Mouse (Mus musculus): ENCODE results near the gene Nectin1. TPM values are rescaled to one million over a fixed set of nuclear protein-coding genes. Genes with fewer than 3 reads are reported as not detected.

Gene Nectin1
- polyA plus RNA-seq, 1 experiment from 2014 or later = 1.5 TPM

DNA sequence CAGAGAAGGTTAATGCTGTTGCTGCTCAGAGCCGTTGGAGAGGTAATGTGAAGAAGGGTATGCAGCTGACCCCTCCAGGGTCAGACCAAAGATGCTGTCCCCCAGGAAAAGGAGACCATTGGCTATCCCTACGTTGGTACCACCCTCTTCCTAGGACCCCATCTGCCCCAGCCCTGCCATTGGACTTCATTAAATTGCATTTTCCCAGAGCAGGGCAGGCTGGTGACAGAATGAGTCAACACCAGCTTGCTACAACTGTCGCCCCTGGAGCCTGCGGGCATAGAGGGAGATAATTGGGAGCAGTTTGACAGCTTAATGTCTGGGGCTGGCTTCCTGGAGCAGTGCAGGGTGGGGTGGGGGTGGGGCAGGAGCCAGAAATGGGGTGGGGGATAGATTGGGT lies 25.0 kb downstream of the Nectin1 start:
- Histone ChIP-seq H3K27ac (replicated peaks) (no peak overlapping the region), H3K4me2 (no peak overlapping the region), H3K9me3 (no peaks in the 10 kb centered on the region), H3K4me3 (no peak overlapping the region), H3K36me3 (no peaks in the 10 kb centered on the region), H3K27me3 (replicated peaks) (no peaks in the 10 kb centered on the region; the same call in 1 of the 2 replicates), H3K4me1 (peaks cover 18% of the 10 kb centered on the region), H3K9ac (no peak overlapping the region)
- ATAC-seq (ENCODE audit: extremely low read depth, insufficient number of reproducible peaks, low FRiP score, low TSS enrichment) = no peak
- WGBS = 26% methylated on average over 4 of the region's 4 CpGs

DNA sequence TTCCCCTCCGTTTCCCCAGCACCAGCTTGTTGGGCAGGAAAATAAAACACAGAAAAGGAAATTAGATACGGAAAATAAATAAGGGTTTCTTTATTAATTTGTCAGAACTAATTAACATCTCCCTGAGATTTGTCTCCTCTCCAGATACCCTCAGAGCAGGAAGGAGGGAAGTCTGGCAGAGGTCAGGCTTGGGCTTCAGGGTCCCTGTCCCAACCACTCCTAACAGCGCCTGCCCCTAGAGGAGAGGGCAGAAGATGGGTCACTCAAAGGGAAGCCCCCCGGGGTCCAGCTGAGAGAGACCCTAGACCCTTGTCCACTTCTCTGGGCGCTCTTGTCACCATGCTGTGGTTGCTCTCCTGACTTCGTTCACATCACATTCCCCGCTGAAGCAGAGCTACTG lies 25.4 kb downstream of the Nectin1 start:
- no peaks in the 10 kb centered on the region for H3K9me3 ChIP-seq
- no peaks in the 10 kb centered on the region for H3K36me3 ChIP-seq
- H3K9ac ChIP-seq = no peak overlapping the region
- no peak overlapping the region for H3K4me2 ChIP-seq
- H3K27me3 ChIP-seq (replicated peaks) = no peaks in the 10 kb centered on the region; the same call in 1 of the 2 replicates
- H3K4me1 ChIP-seq = peaks cover 18% of the 10 kb centered on the region
- WGBS = 57% methylated on average over 7 of the region's 7 CpGs
- H3K27ac ChIP-seq (replicated peaks) = no peak overlapping the region
- no peak overlapping the region for H3K4me3 ChIP-seq
- no peak for ATAC-seq (ENCODE audit: extremely low read depth, insufficient number of reproducible peaks, low FRiP score, low TSS enrichment)

DNA sequence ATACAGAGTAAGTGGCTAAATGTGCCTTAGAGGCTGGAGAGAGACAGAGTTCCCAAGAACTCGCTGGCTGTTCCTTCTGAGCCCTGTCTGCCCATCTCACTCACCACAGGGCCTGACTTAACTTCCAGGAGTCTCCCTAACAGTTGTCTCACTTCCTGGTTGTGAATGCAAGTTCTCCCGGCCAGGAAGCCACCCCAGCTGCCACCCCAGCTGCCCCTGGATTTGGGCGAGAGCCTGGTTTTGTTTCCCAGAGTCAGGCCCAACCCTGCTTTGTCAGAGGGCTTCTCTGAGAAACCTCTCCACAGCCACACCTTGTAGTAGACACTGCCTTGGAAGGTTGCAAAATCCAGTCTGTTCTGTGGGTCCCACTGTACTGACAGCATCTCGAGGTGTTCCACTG lies 26.2 kb downstream of the Nectin1 start:
- 73% methylated on average over 4 of the region's 4 CpGs for WGBS

DNA sequence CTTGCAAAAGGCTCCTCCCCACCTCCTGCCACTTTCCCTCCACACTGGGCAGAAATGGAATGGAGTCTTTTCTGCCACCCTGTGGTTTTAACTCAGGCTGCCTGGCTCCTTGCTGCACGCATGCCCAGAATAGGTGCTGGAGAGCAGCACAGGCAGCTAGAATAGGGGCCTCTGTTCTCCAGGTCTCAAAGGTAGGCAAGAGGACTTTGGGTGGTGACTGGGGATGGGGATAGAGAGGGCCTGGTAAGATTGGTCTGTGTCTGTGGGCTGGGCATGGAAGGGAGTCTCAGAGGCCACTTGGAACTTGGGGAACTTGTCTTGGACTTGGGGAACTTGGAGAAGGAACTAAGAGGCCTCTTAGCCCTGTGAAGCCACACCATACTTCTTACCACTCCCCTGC lies 27.3 kb downstream of the Nectin1 start:
- Histone ChIP-seq H3K4me3 (no peak overlapping the region), H3K27me3 (replicated peaks) (no peaks in the 10 kb centered on the region; the same call in 1 of the 2 replicates), H3K36me3 (no peaks in the 10 kb centered on the region), H3K9ac (no peak overlapping the region), H3K9me3 (no peaks in the 10 kb centered on the region), H3K4me1 (peaks cover 9% of the 10 kb centered on the region), H3K27ac (replicated peaks) (no peak overlapping the region), H3K4me2 (no peak overlapping the region)
- 57% methylated on average over 1 of the region's 1 CpGs for WGBS
- no peak for ATAC-seq (ENCODE audit: extremely low read depth, insufficient number of reproducible peaks, low FRiP score, low TSS enrichment)

More for the DNA sequence above, 26.2 kb downstream of the Nectin1 start:
- Histone ChIP-seq H3K9ac (no peak overlapping the region), H3K27me3 (replicated peaks) (no peaks in the 10 kb centered on the region; the same call in 1 of the 2 replicates), H3K9me3 (no peaks in the 10 kb centered on the region), H3K4me2 (no peak overlapping the region), H3K4me1 (peaks cover 18% of the 10 kb centered on the region), H3K36me3 (no peaks in the 10 kb centered on the region), H3K27ac (replicated peaks) (no peak overlapping the region), H3K4me3 (no peak overlapping the region)
- ATAC-seq (ENCODE audit: extremely low read depth, insufficient number of reproducible peaks, low FRiP score, low TSS enrichment) = no peak

GRCm38 (mm10) chr9:43772460-43772859 lies 28.7 kb downstream of the Nectin1 start:
- H3K27ac ChIP-seq (replicated peaks) = no peak overlapping the region
- no peak for ATAC-seq (ENCODE audit: extremely low read depth, insufficient number of reproducible peaks, low FRiP score, low TSS enrichment)
- H3K4me3 ChIP-seq = no peak overlapping the region
- no peaks in the 10 kb centered on the region for H3K9me3 ChIP-seq
- 72% methylated on average over 6 of the region's 6 CpGs for WGBS
- H3K27me3 ChIP-seq (replicated peaks) = no peaks in the 10 kb centered on the region; the same call in 1 of the 2 replicates
- peaks cover 14% of the 10 kb centered on the region for H3K4me1 ChIP-seq
- H3K36me3 ChIP-seq = no peaks in the 10 kb centered on the region
- no peak overlapping the region for H3K4me2 ChIP-seq
- H3K9ac ChIP-seq = no peak overlapping the region

- no peaks in the 10 kb centered on the region for H3K36me3 ChIP-seq
- H3K4me3 ChIP-seq = no peak overlapping the region
- peaks cover 21% of the 10 kb centered on the region for H3K4me1 ChIP-seq
- no peak overlapping the region for H3K27ac ChIP-seq (replicated peaks)
- no peaks in the 10 kb centered on the region; the same call in 1 of the 2 replicates for H3K27me3 ChIP-seq (replicated peaks)
- H3K4me2 ChIP-seq = no peak overlapping the region
- no peaks in the 10 kb centered on the region for H3K9me3 ChIP-seq
- no peak overlapping the region for H3K9ac ChIP-seq
- WGBS = 76% methylated on average over 2 of the region's 2 CpGs
- ATAC-seq (ENCODE audit: extremely low read depth, insufficient number of reproducible peaks, low FRiP score, low TSS enrichment) = no peak; the same call in 1 of the 2 replicates
Observed at GRCm38 (mm10) chr9:43773521-43773920, 29.7 kb downstream of the Nectin1 start.

DNA sequence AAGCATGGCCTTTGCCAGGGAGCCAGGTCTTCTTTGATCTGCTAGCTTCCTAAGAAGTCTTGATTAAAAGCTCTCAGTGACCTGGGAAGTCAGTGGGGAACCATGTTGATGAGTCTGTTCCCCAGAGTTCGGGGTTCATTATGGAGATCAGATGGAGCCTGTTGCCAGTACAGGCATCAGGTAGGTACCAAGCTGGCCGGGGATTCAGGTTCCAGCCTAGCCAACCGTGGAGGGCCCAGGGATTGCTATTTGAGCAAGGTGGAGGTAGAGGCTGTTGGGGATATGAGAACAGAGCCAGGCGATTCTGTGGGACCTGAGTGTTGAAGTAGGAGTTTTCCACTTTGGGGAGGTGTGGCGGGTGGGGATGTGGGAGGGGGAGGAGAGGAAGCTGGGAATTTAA lies 30.6 kb downstream of the Nectin1 start:
- H3K4me1 ChIP-seq = peaks cover 23% of the 10 kb centered on the region
- no peaks in the 10 kb centered on the region for H3K9me3 ChIP-seq
- no peak overlapping the region for H3K4me2 ChIP-seq
- 66% methylated on average over 5 of the region's 5 CpGs for WGBS
- no peak overlapping the region for H3K9ac ChIP-seq
- no peak overlapping the region for H3K4me3 ChIP-seq
- H3K36me3 ChIP-seq = no peaks in the 10 kb centered on the region
- H3K27me3 ChIP-seq (replicated peaks) = no peaks in the 10 kb centered on the region; the same call in 1 of the 2 replicates
- ATAC-seq (ENCODE audit: extremely low read depth, insufficient number of reproducible peaks, low FRiP score, low TSS enrichment) = no peak
- no peak overlapping the region for H3K27ac ChIP-seq (replicated peaks)

- H3K36me3 ChIP-seq = no peaks in the 10 kb centered on the region
- H3K4me2 ChIP-seq = no peak overlapping the region
- H3K9me3 ChIP-seq = no peaks in the 10 kb centered on the region
- no peak overlapping the region for H3K4me3 ChIP-seq
- no peak overlapping the region for H3K27ac ChIP-seq (replicated peaks)
- H3K9ac ChIP-seq = no peak overlapping the region
- no peak for ATAC-seq (ENCODE audit: extremely low read depth, insufficient number of reproducible peaks, low FRiP score, low TSS enrichment)
- peaks cover 4% of the 10 kb centered on the region; the same call in 1 of the 2 replicates for H3K27me3 ChIP-seq (replicated peaks)
- WGBS = 64% methylated on average over 3 of the region's 3 CpGs
- peaks cover 23% of the 10 kb centered on the region for H3K4me1 ChIP-seq
Observed at GRCm38 (mm10) chr9:43776231-43776630, 32.4 kb downstream of the Nectin1 start.

- no peak overlapping the region for H3K4me3 ChIP-seq
- peaks cover 7% of the 10 kb centered on the region; the same call in 1 of the 2 replicates for H3K27me3 ChIP-seq (replicated peaks)
- WGBS = 69% methylated on average over 16 of the region's 16 CpGs
- ATAC-seq (ENCODE audit: extremely low read depth, insufficient number of reproducible peaks, low FRiP score, low TSS enrichment) = no peak; the same call in 1 of the 2 replicates
- no peak overlapping the region for H3K4me2 ChIP-seq
- H3K9ac ChIP-seq = no peak overlapping the region
- no peaks in the 10 kb centered on the region for H3K9me3 ChIP-seq
- peaks cover 26% of the 10 kb centered on the region for H3K4me1 ChIP-seq
- no peaks in the 10 kb centered on the region for H3K36me3 ChIP-seq
- no peak overlapping the region for H3K27ac ChIP-seq (replicated peaks)
Observed at GRCm38 (mm10) chr9:43777362-43778360, 33.9 kb downstream of the Nectin1 start.

DNA sequence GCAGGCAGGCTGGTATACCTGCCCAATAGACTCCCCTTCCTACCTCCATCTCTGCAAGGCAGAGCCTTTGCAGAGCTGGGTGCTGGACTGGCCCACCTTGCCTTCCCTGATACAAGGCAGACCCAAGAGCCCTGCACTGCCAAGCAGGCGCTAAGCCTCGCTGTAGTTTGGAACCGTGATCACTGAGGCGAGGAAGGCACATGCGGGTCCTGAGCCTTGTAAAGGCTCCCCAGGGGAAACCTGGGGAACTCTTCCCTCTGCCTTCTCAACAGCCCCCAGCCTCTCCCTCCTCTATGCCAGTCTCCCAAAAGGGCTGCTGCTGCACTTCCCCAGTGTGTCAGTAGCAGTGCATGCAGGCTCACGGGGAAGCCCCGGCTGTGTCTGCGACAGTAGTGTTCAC lies 37.1 kb downstream of the Nectin1 start:
- H3K36me3 ChIP-seq = no peaks in the 10 kb centered on the region
- peaks cover 35% of the 10 kb centered on the region for H3K4me1 ChIP-seq
- no peak for ATAC-seq (ENCODE audit: extremely low read depth, insufficient number of reproducible peaks, low FRiP score, low TSS enrichment)
- peaks cover 7% of the 10 kb centered on the region; the same call in 1 of the 2 replicates for H3K27me3 ChIP-seq (replicated peaks)
- no peak overlapping the region for H3K4me2 ChIP-seq
- H3K27ac ChIP-seq (replicated peaks) = no peak overlapping the region
- no peak overlapping the region for H3K4me3 ChIP-seq
- H3K9me3 ChIP-seq = no peaks in the 10 kb centered on the region
- WGBS = 43% methylated on average over 8 of the region's 8 CpGs
- H3K9ac ChIP-seq = no peak overlapping the region

DNA sequence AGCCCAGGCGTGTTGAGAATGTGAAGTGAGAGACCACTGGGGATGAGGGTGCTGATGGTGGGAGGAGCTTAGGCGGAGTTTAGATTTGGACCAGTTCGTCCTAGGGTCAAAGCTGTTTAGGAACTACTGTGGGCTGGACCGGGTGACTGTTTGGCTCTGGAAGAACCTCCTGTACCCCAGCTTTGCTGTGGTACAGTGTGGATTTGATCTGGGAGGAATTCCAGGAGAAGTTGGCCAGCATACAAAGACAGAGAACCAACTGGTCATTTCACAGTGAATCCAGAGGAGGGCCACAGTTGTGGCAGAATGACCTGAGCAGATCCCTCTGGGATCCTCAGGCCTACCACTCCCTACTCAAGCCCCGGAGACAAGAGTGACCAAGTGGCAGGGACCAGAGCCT lies 38.6 kb downstream of the Nectin1 start:
- Histone ChIP-seq H3K4me1 (peaks cover 35% of the 10 kb centered on the region), H3K9me3 (no peaks in the 10 kb centered on the region), H3K4me3 (no peak overlapping the region), H3K9ac (no peak overlapping the region), H3K36me3 (no peaks in the 10 kb centered on the region), H3K4me2 (no peak overlapping the region), H3K27ac (replicated peaks) (no peak overlapping the region), H3K27me3 (replicated peaks) (peaks cover 7% of the 10 kb centered on the region; the same call in 1 of the 2 replicates)
- ATAC-seq (ENCODE audit: extremely low read depth, insufficient number of reproducible peaks, low FRiP score, low TSS enrichment) = no peak
- 42% methylated on average over 5 of the region's 5 CpGs for WGBS

All from heart, embryonic 13.5 days (tissue).